Mouse (Mus musculus) left cerebral cortex, postnatal 25 days (tissue): ENCODE measurements around the gene Arhgap23. TPM values are rescaled to one million over a fixed set of nuclear protein-coding genes. Genes with fewer than 3 reads are reported as not detected.

Experiments
- DNase-seq, 2 experiments: peaks; one replicate each; pipeline ENCODE4 v3.0.0; 2022; ENCODE audit warnings: low spot score in 2 of 2, mixed read lengths in 1 of 2
- intact Hi-C: fragments of 180-260 bp; cut with DNase I; formaldehyde crosslinking; loops from one replicate; pipeline ENCODE4 v1.15.1; 2025
- total RNA-seq, 2 experiments: library from RNA; stranded (reverse); gene quantifications; 2 replicates each; pipeline ENCODE4 v1.2.3; 2021

Gene Arhgap23
- total RNA-seq, 2 experiments from 2014 or later, result 63.8 to 66.5 TPM

GRCm38 (mm10) chr11:97404184-97404760, 11.1 kb upstream of the Arhgap23 start:
- peak; percentile 64 to 67 for DNase-seq
- intact Hi-C loops, result no loop called here

- intact Hi-C loops, result loop anchor here (5.0 kb wide), 1 partner anchor 223 kb away; the partner anchor contains the start of gene Epop
- DNase-seq, result no peak
These were observed 10.6 kb upstream of the Arhgap23 start for GRCm38 (mm10) chr11:97404761-97405190.

- intact Hi-C loops, result loop anchor here (5.0 kb wide), 1 partner anchor 221 kb away; the partner anchor contains the start of gene Epop
- DNase-seq, result no peak
These were observed 9.0 kb upstream of the Arhgap23 start for GRCm38 (mm10) chr11:97406094-97406951.

- intact Hi-C loops, result loop anchor here (5.0 kb wide), 1 partner anchor 220 kb away; the partner anchor contains the start of gene Epop
- no peak for DNase-seq
These were observed 7.9 kb upstream of the Arhgap23 start for GRCm38 (mm10) chr11:97407456-97407855.

GRCm38 (mm10) chr11:97408171-97408570, 7.2 kb upstream of the Arhgap23 start:
- intact Hi-C loops, result loop anchor here (2.0 to 5.0 kb wide), 2 partner anchors 61 to 219 kb away; partner anchors contain the start of gene Epop
- peak; percentile 68 to 75 for DNase-seq

GRCm38 (mm10) chr11:97410958-97411357, 4.4 kb upstream of the Arhgap23 start:
- intact Hi-C loops, result no loop called here
- no peak for DNase-seq

GRCm38 (mm10) chr11:97412117-97412516, 3.2 kb upstream of the Arhgap23 start:
- DNase-seq, result no peak
- intact Hi-C loops, result no loop called here

GRCm38 (mm10) chr11:97412808-97413347, 2.5 kb upstream of the Arhgap23 start:
- intact Hi-C loops, result no loop called here
- DNase-seq, result no peak

- intact Hi-C loops, result no loop called here
- DNase-seq, result no peak
These were observed 641 bp downstream of the Arhgap23 start for GRCm38 (mm10) chr11:97415712-97416636.

- DNase-seq, result no peak
- intact Hi-C loops, result no loop called here
These were observed 1.3 kb downstream of the Arhgap23 start for GRCm38 (mm10) chr11:97416637-97417035.

- intact Hi-C loops, result no loop called here
- peak in 1 of 2 experiments; percentile 47 for DNase-seq
These were observed 3.7 kb downstream of the Arhgap23 start for GRCm38 (mm10) chr11:97418834-97419539.

GRCm38 (mm10) chr11:97419540-97419900, 4.2 kb downstream of the Arhgap23 start:
- intact Hi-C loops, result no loop called here
- no peak for DNase-seq

GRCm38 (mm10) chr11:97422507-97422906, 7.2 kb downstream of the Arhgap23 start:
- intact Hi-C loops, result no loop called here
- peak in 1 of 2 experiments; percentile 61 for DNase-seq

GRCm38 (mm10) chr11:97424092-97424692, 8.9 kb downstream of the Arhgap23 start:
- intact Hi-C loops, result no loop called here
- DNase-seq, result no peak

GRCm38 (mm10) chr11:97424802-97425201, 9.5 kb downstream of the Arhgap23 start:
- DNase-seq, result no peak

GRCm38 (mm10) chr11:97427794-97428725, 12.7 kb downstream of the Arhgap23 start:
- intact Hi-C loops, result no loop called here
- peak; percentile 61 to 83 for DNase-seq

More at GRCm38 (mm10) chr11:97424802-97425201, 9.5 kb downstream of the Arhgap23 start:
- intact Hi-C loops, result no loop called here

- intact Hi-C loops, result no loop called here
- DNase-seq, result no peak
These were observed 13.4 kb downstream of the Arhgap23 start for GRCm38 (mm10) chr11:97428726-97429077.
